Mouse (Mus musculus) CD4-positive, CD25-positive, alpha-beta regulatory T cell, adult 4 months (primary cell): ENCODE data around the gene Rpia. TPM values are rescaled to one million over a fixed set of nuclear protein-coding genes. Genes with fewer than 3 reads are reported as not detected.

Experiments used
- ATAC-seq: one replicate; pipeline ENCODE4 v1.8.0; 2017
- polyA plus RNA-seq, 2 experiments: library from polyadenylated mRNA; unstranded; fragments of 100-300 nt; shearing (Covaris generic); gene quantifications; one replicate each; pipeline ENCODE4 v1.2.1; 2017

Gene Rpia
- polyA plus RNA-seq, 2 experiments from 2014 or later: 6.1 to 8.2 TPM

GRCm38 (mm10) chr6:70749750-70750149, 42.3 kb downstream of the Rpia start:
- no peak for ATAC-seq

- ATAC-seq: no peak
Measured at GRCm38 (mm10) chr6:70747702-70748101, 44.3 kb downstream of the Rpia start.

- ATAC-seq: peak; percentile 75
Measured at GRCm38 (mm10) chr6:70743902-70744301, 48.1 kb downstream of the Rpia start.

GRCm38 (mm10) chr6:70742833-70743232, 49.2 kb downstream of the Rpia start:
- no peak for ATAC-seq

- ATAC-seq: no peak
Measured at GRCm38 (mm10) chr6:70740535-70740934, 51.5 kb downstream of the Rpia start.

- no peak for ATAC-seq
Measured at GRCm38 (mm10) chr6:70739456-70739855, 52.6 kb downstream of the Rpia start.

- ATAC-seq: no peak
Measured at GRCm38 (mm10) chr6:70735528-70735927, 56.5 kb downstream of the Rpia start.

- no peak for ATAC-seq
Measured at GRCm38 (mm10) chr6:70730828-70731227, 61.2 kb downstream of the Rpia start.

- no peak for ATAC-seq
Measured at GRCm38 (mm10) chr6:70729125-70729524, 62.9 kb downstream of the Rpia start.

GRCm38 (mm10) chr6:70727094-70727721, 64.8 kb downstream of the Rpia start:
- no peak for ATAC-seq

GRCm38 (mm10) chr6:70725639-70726038, 66.4 kb downstream of the Rpia start:
- peak; percentile 85 for ATAC-seq

GRCm38 (mm10) chr6:70724722-70725121, 67.3 kb downstream of the Rpia start:
- no peak for ATAC-seq

- ATAC-seq: no peak
Measured at GRCm38 (mm10) chr6:70722298-70722697, 69.7 kb downstream of the Rpia start.

GRCm38 (mm10) chr6:70718760-70719159, 73.3 kb downstream of the Rpia start:
- ATAC-seq: no peak

GRCm38 (mm10) chr6:70718164-70718563, 73.9 kb downstream of the Rpia start:
- no peak for ATAC-seq

GRCm38 (mm10) chr6:70716701-70717393, 75.2 kb downstream of the Rpia start:
- ATAC-seq: no peak

Other genes starting within 250 kb of the Rpia start
- 1 to 10 TPM; 2.2 to 3.6 TPM for gene Eif2ak3, start 52.3 kb upstream of the Rpia start, polyA plus RNA-seq
- gene Tex37, start 126.7 kb upstream of the Rpia start, polyA plus RNA-seq: not detected
- gene Foxi3, start 164.3 kb upstream of the Rpia start, polyA plus RNA-seq: not detected